Mouse (Mus musculus) embryonic fibroblast, embryonic 13.5 days (primary cell): ENCODE results near the gene Sec13.

Source experiments
- CTCF ChIP-seq: IDR thresholded peaks from 2 replicates; pipeline ENCODE4 v1.5.1; 2011; ENCODE audit warnings: mild to moderate bottlenecking, control low read depth, low read length, moderate library complexity, borderline replicate concordance; ENCODE audit not compliant: insufficient read depth
- POLR2A ChIP-seq: IDR thresholded peaks from 2 replicates; pipeline ENCODE4 v1.6.1; 2011; ENCODE audit warnings: low read depth, mild to moderate bottlenecking, control low read depth, low read length, moderate library complexity

GRCm38 (mm10) chr6:113728181-113728580 lies 12.4 kb downstream of the Sec13 start:
- TF ChIP-seq CTCF (no peak), POLR2A (no peak)
